In genomic region chr13:12542006-12542981, GRCm38 (mm10) we compare ENCODE assay signal across 1 mouse cellular context.
TF ChIP-seq lines count a peak whose summit lies in the region.

No protein-coding gene starts in this region.

TF ChIP-seq in MEL, 35 proteins besides CTCF, POLR2A, EP300 and RAD21 (continued from another document):
- TF ChIP-seq GATA1 (IDR thresholded peaks at IDR 0.05; ENCODE audit: low read depth, low read length) (no peak), POLR2AphosphoS2 (IDR thresholded peaks at IDR 0.05; ENCODE audit: low read length) (no peak), GABPA (IDR thresholded peaks at IDR 0.05; ENCODE audit: low read depth, low read length) (no peak), E2F4 (IDR thresholded peaks at IDR 0.05; ENCODE audit: borderline replicate concordance, low read depth, low read length) (no peak), NELFE (IDR thresholded peaks at IDR 0.05; ENCODE audit: low read depth, low read length) (no peak), MYC (IDR thresholded peaks at IDR 0.05; ENCODE audit: low read depth, low read length) (no peak), JUND (IDR thresholded peaks at IDR 0.05; ENCODE audit: low read depth, low read length) (no peak), SMC3 (IDR thresholded peaks at IDR 0.05; ENCODE audit: low read depth, low read length) (peak; percentile 49), POLR2AphosphoS5 (IDR thresholded peaks at IDR 0.05; ENCODE audit: borderline replicate concordance, low read depth, low read length) (no peak), USF1 (IDR thresholded peaks at IDR 0.05; ENCODE audit: low read depth, low read length) (no peak), USF2 (IDR thresholded peaks at IDR 0.05; ENCODE audit: borderline replicate concordance in 1 of 2, insufficient read depth in 1 of 2, low read depth in 1 of 2, low read length in 2 of 2) (no peak), MYB (IDR thresholded peaks at IDR 0.05; ENCODE audit: low read depth, low read length) (no peak), HCFC1 (IDR thresholded peaks at IDR 0.05; ENCODE audit: low read depth, low read length) (no peak), MEF2A (IDR thresholded peaks at IDR 0.05; ENCODE audit: extremely low read depth, insufficient replicate concordance, low read depth, low read length, poor library complexity, severe bottlenecking) (no peak), KAT2A (conservative IDR thresholded peaks at IDR 0.05; ENCODE audit: low read depth, low read length) (no peak), SIN3A (IDR thresholded peaks at IDR 0.05; ENCODE audit: low read length) (peak; percentile 85), TCF12 (IDR thresholded peaks at IDR 0.05; ENCODE audit: low read depth, low read length) (no peak), MAX (IDR thresholded peaks at IDR 0.05; ENCODE audit: low read length) (peak; percentile 93), TBP (IDR thresholded peaks at IDR 0.05; ENCODE audit: low read depth, low read length) (no peak), MAFK (IDR thresholded peaks at IDR 0.05; ENCODE audit: borderline replicate concordance, low read depth, low read length) (no peak), MXI1 (IDR thresholded peaks at IDR 0.05; ENCODE audit: low read depth, low read length) (peak; percentile 45; the same call in 1 of the 2 replicates), UBTF (IDR thresholded peaks at IDR 0.05; ENCODE audit: borderline replicate concordance, insufficient read depth, low read depth, low read length) (no peak), ZNF384 (IDR thresholded peaks at IDR 0.05; ENCODE audit: low read depth, low read length) (no peak), ZC3H11A (IDR thresholded peaks at IDR 0.05; ENCODE audit: low read depth, low read length) (no peak), ELF1 (IDR thresholded peaks at IDR 0.05; ENCODE audit: low read depth, low read length) (no peak)
